Mouse (Mus musculus) E14TG2a.4 (cell line): ENCODE results near the gene Ttc22.

Experiments used
- H3K27me3 ChIP-seq: 2 replicates; pipeline ENCODE4 v1.6.1; 2014; ENCODE audit warnings: low read length, control low read depth; ENCODE audit not compliant: insufficient read depth
- H3K36me3 ChIP-seq: 2 replicates; pipeline ENCODE4 v1.6.1; 2014; ENCODE audit warnings: low read length, control low read depth; ENCODE audit not compliant: insufficient read depth
- H3K4me1 ChIP-seq: replicated peaks from 2 replicates; pipeline ENCODE4 v1.6.1; 2014; ENCODE audit warnings: low read depth, low read length, control low read depth
- H3K4me3 ChIP-seq: replicated peaks from 2 replicates; pipeline ENCODE4 v1.5.1; 2014; ENCODE audit warnings: mild to moderate bottlenecking, low read length
- H3K9me3 ChIP-seq: 2 replicates; pipeline ENCODE4 v1.6.1; 2014; ENCODE audit warnings: low read length, control low read depth
- CTCF ChIP-seq: conservative IDR thresholded peaks from 2 replicates; pipeline ENCODE4 v1.5.1; 2014; ENCODE audit warnings: low read length
- NANOG ChIP-seq: IDR thresholded peaks from 2 replicates; pipeline ENCODE4 v1.6.1; 2014; ENCODE audit warnings: borderline replicate concordance, low read length, mixed read lengths
- POU5F1 ChIP-seq: IDR thresholded peaks from 2 replicates; pipeline ENCODE4 v1.6.1; 2014; ENCODE audit warnings: low read length, borderline replicate concordance

Gene Ttc22

GRCm38 (mm10) chr4:106634086-106634479, 11.9 kb downstream of the Ttc22 start:
- Histone ChIP-seq H3K9me3 (no peaks in the 10 kb centered on the region), H3K36me3 (no peaks in the 10 kb centered on the region), H3K27me3 (peaks cover 19% of the 10 kb centered on the region), H3K4me1 (peaks cover 33% of the 10 kb centered on the region), H3K4me3 (no peak overlapping the region)
- TF ChIP-seq POU5F1: no peak
- no peak for TF ChIP-seq NANOG
- TF ChIP-seq CTCF: no peak

DNA sequence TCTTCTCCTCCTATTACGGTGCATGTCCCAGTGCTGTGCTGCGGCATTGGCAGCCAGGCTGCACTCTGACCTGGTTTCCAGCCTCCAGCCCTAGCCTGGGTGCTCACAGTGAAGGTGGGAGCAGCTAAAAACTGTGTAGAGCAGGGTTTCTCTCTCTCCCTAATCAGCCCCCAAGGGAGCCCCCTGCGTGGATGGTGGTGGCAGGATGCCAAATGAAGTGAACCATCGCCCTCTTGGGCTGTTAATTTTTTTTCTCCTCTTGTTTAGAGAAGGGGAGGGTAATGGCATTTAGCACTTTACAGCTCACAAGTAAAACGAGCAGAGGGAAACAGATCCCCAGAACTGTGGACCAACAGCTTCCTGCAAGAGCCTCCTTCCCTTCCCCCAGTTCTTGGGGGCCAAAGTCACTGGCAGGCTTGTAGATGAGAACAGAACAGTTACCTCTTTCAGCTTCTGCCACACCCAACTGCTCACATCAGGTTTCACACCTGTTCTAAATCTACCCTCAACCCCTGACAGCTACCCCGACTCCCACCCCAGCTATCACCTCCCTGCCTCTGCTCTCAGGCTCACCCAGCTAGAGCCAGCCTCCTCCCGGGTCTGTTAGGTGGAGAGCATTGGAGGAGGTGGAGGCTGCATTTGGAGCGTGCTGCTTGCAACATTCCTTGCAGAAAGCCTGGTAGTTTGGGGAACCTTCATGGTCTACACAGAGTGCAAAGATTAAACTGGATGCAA, 21.4 kb downstream of the Ttc22 start:
- TF ChIP-seq POU5F1 (no peak), NANOG (no peak), CTCF (no peak)
- Histone ChIP-seq H3K9me3 (peaks cover 8% of the 10 kb centered on the region; the same call in 1 of the 2 replicates), H3K4me3 (no peak overlapping the region)

GRCm38 (mm10) chr4:106644218-106644610, 22.0 kb downstream of the Ttc22 start:
- no peaks in the 10 kb centered on the region for H3K36me3 ChIP-seq
- TF ChIP-seq CTCF: no peak
- no peak for TF ChIP-seq NANOG
- TF ChIP-seq POU5F1: no peak
- H3K27me3 ChIP-seq: peaks cover 10% of the 10 kb centered on the region
- H3K4me1 ChIP-seq: peaks cover 17% of the 10 kb centered on the region
- peaks cover 8% of the 10 kb centered on the region; the same call in 1 of the 2 replicates for H3K9me3 ChIP-seq
- no peak overlapping the region for H3K4me3 ChIP-seq

More for the DNA sequence above, 21.4 kb downstream of the Ttc22 start:
- Histone ChIP-seq H3K36me3 (no peaks in the 10 kb centered on the region), H3K27me3 (peaks cover 16% of the 10 kb centered on the region), H3K4me1 (peaks cover 17% of the 10 kb centered on the region)

DNA sequence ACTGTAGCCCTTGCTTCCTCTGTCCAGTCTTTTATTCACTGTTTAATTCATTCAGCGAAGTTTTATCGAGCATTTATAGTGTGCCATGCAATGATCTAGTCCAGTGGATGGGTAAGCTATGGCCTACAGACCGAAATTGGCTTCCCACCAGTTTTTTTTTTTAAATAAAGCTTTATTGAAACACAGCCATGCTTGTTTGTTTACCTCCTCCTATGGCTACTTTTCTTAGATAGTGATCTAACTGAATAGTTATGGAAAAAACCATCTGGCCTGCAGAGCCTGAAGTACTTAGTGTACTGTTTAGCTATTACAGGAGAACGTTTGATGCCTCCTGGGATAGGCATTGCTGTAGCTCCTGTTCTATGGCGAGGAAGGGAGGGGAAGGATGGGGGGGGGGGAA, 23.6 kb downstream of the Ttc22 start:
- Histone ChIP-seq H3K9me3 (peaks cover 8% of the 10 kb centered on the region; the same call in 1 of the 2 replicates), H3K4me1 (peaks cover 18% of the 10 kb centered on the region)

GRCm38 (mm10) chr4:106647137-106647536, 24.9 kb downstream of the Ttc22 start:
- Histone ChIP-seq H3K4me1 (peaks cover 27% of the 10 kb centered on the region), H3K36me3 (no peaks in the 10 kb centered on the region), H3K9me3 (no peaks in the 10 kb centered on the region), H3K27me3 (peaks cover 5% of the 10 kb centered on the region; the same call in 1 of the 2 replicates), H3K4me3 (no peak overlapping the region)
- TF ChIP-seq CTCF: no peak
- no peak for TF ChIP-seq POU5F1
- no peak for TF ChIP-seq NANOG

More for the DNA sequence above, 23.6 kb downstream of the Ttc22 start:
- no peaks in the 10 kb centered on the region for H3K36me3 ChIP-seq
- H3K4me3 ChIP-seq: no peak overlapping the region
- H3K27me3 ChIP-seq: peaks cover 5% of the 10 kb centered on the region; the same call in 1 of the 2 replicates
- TF ChIP-seq NANOG: no peak
- TF ChIP-seq POU5F1: no peak
- no peak for TF ChIP-seq CTCF

- Histone ChIP-seq H3K4me3 (peak within 1 kb of the TSS; percentile 91), H3K4me1 (peaks cover 59% of the 10 kb centered on the region), H3K27me3 (0 out of 2 replicates have a peak, but pooled peaks cover 3% of the 10 kb centered on the region), H3K36me3 (peaks cover 34% of the 10 kb centered on the region), H3K9me3 (no peaks in the 10 kb centered on the region)
- TF ChIP-seq POU5F1 (no peak), NANOG (no peak), CTCF (no peak)
Measured at GRCm38 (mm10) chr4:106650833-106651527, 28.7 kb downstream of the Ttc22 start, which contains the start of gene Pars2. Gene Pars2, plus strand, starts transcription at chr4:106651069.

DNA sequence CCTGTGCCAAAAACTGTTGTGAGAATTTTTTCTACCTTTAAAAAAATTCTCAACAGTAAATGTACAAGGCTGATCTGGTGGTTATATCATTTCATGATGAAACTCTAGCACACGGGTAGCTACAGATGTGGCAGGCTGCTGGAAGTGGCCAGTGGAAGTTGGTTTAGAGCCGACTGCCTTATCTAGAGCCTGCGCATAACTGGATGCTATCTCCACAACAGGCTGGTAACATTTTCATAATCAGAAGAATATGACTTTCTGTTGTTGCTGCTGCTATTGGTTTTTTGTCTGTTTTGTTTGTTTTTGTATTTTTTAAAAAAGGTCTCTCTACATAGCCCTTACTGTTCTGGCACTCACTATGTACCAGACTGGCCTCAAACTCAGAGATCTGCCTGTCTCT, 30.3 kb downstream of the Ttc22 start:
- H3K4me3 ChIP-seq: no peak overlapping the region
- peaks cover 49% of the 10 kb centered on the region for H3K36me3 ChIP-seq
- 0 out of 2 replicates have a peak, but pooled peaks cover 3% of the 10 kb centered on the region for H3K27me3 ChIP-seq
- no peak for TF ChIP-seq POU5F1
- no peak for TF ChIP-seq CTCF
- TF ChIP-seq NANOG: no peak
- peaks cover 63% of the 10 kb centered on the region for H3K4me1 ChIP-seq
- H3K9me3 ChIP-seq: no peaks in the 10 kb centered on the region

- Histone ChIP-seq H3K4me3 (peak overlapping the region; percentile 67), H3K9me3 (no peaks in the 10 kb centered on the region), H3K36me3 (peaks cover 54% of the 10 kb centered on the region), H3K27me3 (no peaks in the 10 kb centered on the region), H3K4me1 (peaks cover 68% of the 10 kb centered on the region)
- TF ChIP-seq CTCF: no peak
- TF ChIP-seq POU5F1: no peak
- no peak for TF ChIP-seq NANOG
Measured at GRCm38 (mm10) chr4:106653051-106653450, 30.8 kb downstream of the Ttc22 start.
